Mouse (Mus musculus) kidney, adult 9 months (tissue): ENCODE data around the gene Ints1.

Experiments used
- DNase-seq: peaks from one replicate; pipeline ENCODE4 v3.0.0; 2022

The Ints1 gene

GRCm38 (mm10) chr5:139775216-139775926 lies at the start of gene Ints1:
TSS of gene Ints1 (minus strand) at chr5:139775674.
- peak; percentile 98 for DNase-seq

- no peak for DNase-seq
Measured at GRCm38 (mm10) chr5:139824531-139824930, 49.1 kb upstream of the Ints1 start.

GRCm38 (mm10) chr5:139821466-139822459 lies 46.3 kb upstream of the Ints1 start:
- no peak for DNase-seq

GRCm38 (mm10) chr5:139819538-139820181 lies 44.2 kb upstream of the Ints1 start, which contains the start of gene Tmem184a:
TSS of gene Tmem184a (minus strand) at chr5:139819917.
- no peak for DNase-seq

GRCm38 (mm10) chr5:139818801-139819200 lies 43.3 kb upstream of the Ints1 start:
- DNase-seq: peak; percentile 73

- DNase-seq: no peak
Measured at GRCm38 (mm10) chr5:139818056-139818455, 42.6 kb upstream of the Ints1 start.

GRCm38 (mm10) chr5:139817292-139817691 lies 41.8 kb upstream of the Ints1 start:
- DNase-seq: no peak

GRCm38 (mm10) chr5:139816445-139816844 lies 41.0 kb upstream of the Ints1 start:
- DNase-seq: no peak

- no peak for DNase-seq
Measured at GRCm38 (mm10) chr5:139815964-139816363, 40.5 kb upstream of the Ints1 start.

GRCm38 (mm10) chr5:139813963-139814381 lies 38.5 kb upstream of the Ints1 start:
- peak; percentile 94 for DNase-seq

- peak; percentile 18 for DNase-seq
Measured at GRCm38 (mm10) chr5:139813126-139813490, 37.6 kb upstream of the Ints1 start.

GRCm38 (mm10) chr5:139812398-139813125 lies 37.1 kb upstream of the Ints1 start:
- peak; percentile 16 for DNase-seq

- DNase-seq: peak; percentile 57
Measured at GRCm38 (mm10) chr5:139811677-139812397, 36.4 kb upstream of the Ints1 start.

GRCm38 (mm10) chr5:139809397-139809796 lies 33.9 kb upstream of the Ints1 start:
- DNase-seq: no peak

- DNase-seq: no peak
Measured at GRCm38 (mm10) chr5:139805924-139806323, 30.4 kb upstream of the Ints1 start.

- no peak for DNase-seq
Measured at GRCm38 (mm10) chr5:139804573-139805111, 29.2 kb upstream of the Ints1 start.

GRCm38 (mm10) chr5:139804107-139804551 lies 28.7 kb upstream of the Ints1 start:
- no peak for DNase-seq

- peak; percentile 92 for DNase-seq
Measured at GRCm38 (mm10) chr5:139803601-139804102, 28.2 kb upstream of the Ints1 start.

GRCm38 (mm10) chr5:139803165-139803564 lies 27.7 kb upstream of the Ints1 start:
- peak; percentile 9 for DNase-seq

GRCm38 (mm10) chr5:139801880-139802279 lies 26.4 kb upstream of the Ints1 start:
- no peak for DNase-seq

- no peak for DNase-seq
Measured at GRCm38 (mm10) chr5:139801231-139801630, 25.8 kb upstream of the Ints1 start.
